In the genomic region with DNA sequence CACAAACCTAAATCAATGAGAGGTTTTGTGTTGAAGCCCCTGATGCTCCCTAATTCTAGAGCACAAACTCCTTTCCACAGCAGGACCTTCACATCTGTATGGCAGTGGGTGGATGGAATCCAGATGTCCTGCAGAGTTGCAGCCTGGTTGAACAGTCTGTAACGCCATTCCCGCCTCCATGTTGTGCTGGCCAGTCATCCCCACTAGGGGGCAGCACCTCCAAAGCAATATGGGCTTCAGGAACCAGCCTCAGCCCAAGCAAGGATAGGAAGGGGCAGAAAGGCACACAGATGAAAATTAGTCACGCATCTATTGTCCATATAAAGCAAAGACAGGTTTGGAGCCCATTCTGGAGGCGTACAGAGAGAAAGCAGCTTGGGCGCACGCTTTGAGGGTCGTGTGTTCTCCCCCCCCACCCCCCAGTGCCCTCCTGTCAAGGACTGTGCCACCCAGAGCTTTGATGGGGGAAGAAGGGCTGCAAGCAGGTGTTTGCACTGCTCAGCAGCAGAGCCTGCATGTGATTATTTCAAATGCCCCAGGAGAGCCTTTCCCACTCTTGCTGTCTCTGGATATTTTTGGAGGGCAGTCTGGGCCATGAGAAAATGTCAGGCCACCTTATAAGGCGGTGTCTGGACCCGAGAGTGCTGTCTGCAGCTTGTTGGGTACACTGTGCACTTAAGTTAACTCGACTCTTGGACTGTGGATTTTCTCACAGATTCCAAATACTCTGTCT, we compare ENCODE assay signal across 8 mouse cellular contexts. TPM values are rescaled to one million over a fixed set of nuclear protein-coding genes. Genes with fewer than 3 reads are reported as not detected.
DNase-seq lines count a peak whose midpoint lies in the region; ATAC-seq lines count a peak whose summit lies in the region.

No protein-coding gene starts in this region.

- H3K4me3 ChIP-seq in hindbrain, embryonic 12.5 days: 0 out of 2 replicates have a peak overlapping the region, but pooled peaks have one; percentile 7

- peaks cover 14% of the 10 kb centered on the region for H3K4me1 ChIP-seq in hindbrain, embryonic 12.5 days

- H3K27me3 ChIP-seq in hindbrain, embryonic 12.5 days: no peaks in the 10 kb centered on the region

- H3K4me2 ChIP-seq in hindbrain, embryonic 12.5 days (replicated peaks): peak overlapping the region; percentile 43

- H3K9ac ChIP-seq in hindbrain, embryonic 12.5 days: 0 out of 2 replicates have a peak overlapping the region, but pooled peaks have one; percentile 38

- peak; percentile 93 for DNase-seq in NIH3T3 (ENCODE audit: low read depth)
- DNase-seq in cerebellum, adult 9-10 months: peak; percentile 80
- peak; percentile 65 to 84 for DNase-seq in frontal cortex, postnatal 10 days (ENCODE audit: low spot score in 2 of 2)
- peak; percentile 84 to 90 for DNase-seq in layer of hippocampus, postnatal 14 days (ENCODE audit: low spot score in 2 of 2)
- peak; percentile 87 to 90 for DNase-seq in lung, postnatal 4 days
- DNase-seq in right cerebral cortex, adult 18-20 months: peak; percentile 88
- DNase-seq in urinary bladder, postnatal 10 days (ENCODE audit: low spot score): peak; percentile 57

- H3K36me3 ChIP-seq in hindbrain, embryonic 12.5 days: no peaks in the 10 kb centered on the region

- H3K9me3 ChIP-seq in hindbrain, embryonic 12.5 days (replicated peaks): no peaks in the 10 kb centered on the region

- peak; percentile 88 for ATAC-seq in hindbrain, embryonic 12.5 days (ENCODE audit: low FRiP score)

- WGBS in hindbrain, embryonic 12.5 days: 28% methylated on average over 10 of the region's 10 CpGs

- 0 out of 2 replicates have a peak overlapping the region, but pooled peaks have one; percentile 30 for H3K27ac ChIP-seq in hindbrain, embryonic 12.5 days

RNA-seq across cellular contexts. Expression of a gene that starts 44.1 kb away (rescaled TPM):
- 4.4 and 4.5 TPM in 2 replicates for polyA plus RNA-seq in hindbrain, embryonic 12.5 days (2016; fragmentation: Nextera tagmentation; extraction: Ambion mirVana)
- total RNA-seq in layer of hippocampus, postnatal 14 days (2021): 10 to 100 TPM; 68.8 to 69.8 TPM

Comparison
In these comparisons a context has a peak if more than half of its experiments do, and no peak if none do; other contexts are left out.
1. Peak in every context shown above with its lines: DNase-seq, ATAC-seq, H3K4me3 ChIP-seq and H3K27ac ChIP-seq.